Mouse (Mus musculus) Muller cell, postnatal 12 days (primary cell): ENCODE measurements at regions not wholly inside any gene's neighbourhood (a gene's known extent, or its start where the extent isn't known, plus 50 kb on each side); places are given as distances from the start of the nearest gene placed in this dataset.
A peak's percentile ranks its signal among the peaks of the same experiment; 100 is the strongest.
"Not testable (repeated sequence)": the region's sequence is repeated elsewhere in the genome, so short reads cannot be mapped to it uniquely, and the experiment has no call there.

Source experiments
- DNase-seq: peaks from one replicate; pipeline ENCODE4 v3.0.0-alpha.2; 2015; ENCODE audit errors: inconsistent ontology term

DNA sequence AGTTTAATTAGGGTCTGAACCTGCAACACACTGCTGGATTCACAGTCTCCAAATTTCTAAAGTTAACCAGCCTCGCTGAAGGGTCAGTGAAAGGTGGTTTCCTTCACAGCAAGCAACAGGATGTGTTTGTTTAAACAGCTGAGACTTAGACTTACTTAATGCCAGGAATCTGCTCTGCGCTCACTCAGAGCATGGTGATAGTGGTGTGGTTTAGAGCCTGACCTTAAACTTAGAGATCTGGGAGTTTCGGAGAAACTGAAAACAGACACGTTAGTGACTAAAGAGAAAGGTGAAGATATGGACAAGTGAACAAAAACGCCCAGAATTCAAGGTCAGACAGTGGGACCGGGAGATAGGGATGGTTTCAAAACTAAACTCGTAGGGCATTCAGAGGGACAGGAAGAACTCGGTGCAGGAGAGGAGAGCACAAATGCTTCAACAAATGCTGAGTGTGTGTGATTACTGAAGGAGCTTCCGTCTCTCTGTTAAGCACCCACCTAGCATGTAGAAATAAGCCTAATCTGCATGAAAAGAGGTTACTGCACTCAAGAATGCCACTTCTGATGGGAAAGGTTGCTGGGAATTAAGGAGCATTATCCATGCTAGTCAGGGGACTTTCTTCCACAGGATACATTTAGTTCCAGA is 97.2 kb upstream of the Ifngr1 start:
- no peak for DNase-seq

DNA sequence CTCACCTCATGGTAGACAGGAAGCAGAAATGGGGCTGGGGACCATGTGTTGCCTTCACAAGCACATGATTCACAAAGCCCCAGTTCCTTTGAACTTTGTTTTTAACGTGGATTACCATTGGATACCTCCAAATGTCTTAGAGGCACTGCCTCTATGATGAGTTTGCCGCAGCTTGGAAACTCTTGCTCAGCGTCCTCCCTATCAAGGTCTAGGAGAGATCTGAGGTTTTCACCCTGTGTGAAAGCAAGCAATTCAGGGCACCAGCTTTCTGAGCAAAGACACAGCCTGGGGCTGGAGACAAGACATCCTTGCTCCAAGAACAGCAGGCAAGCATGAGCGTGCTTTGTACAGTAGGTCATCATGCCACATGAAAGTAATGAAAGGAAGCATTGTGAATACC is 93.6 kb upstream of the Ifngr1 start:
- DNase-seq, result no peak

- no peak for DNase-seq
Measured at GRCm38 (mm10) chr10:19502874-19503273, 88.9 kb upstream of the Ifngr1 start.

DNA sequence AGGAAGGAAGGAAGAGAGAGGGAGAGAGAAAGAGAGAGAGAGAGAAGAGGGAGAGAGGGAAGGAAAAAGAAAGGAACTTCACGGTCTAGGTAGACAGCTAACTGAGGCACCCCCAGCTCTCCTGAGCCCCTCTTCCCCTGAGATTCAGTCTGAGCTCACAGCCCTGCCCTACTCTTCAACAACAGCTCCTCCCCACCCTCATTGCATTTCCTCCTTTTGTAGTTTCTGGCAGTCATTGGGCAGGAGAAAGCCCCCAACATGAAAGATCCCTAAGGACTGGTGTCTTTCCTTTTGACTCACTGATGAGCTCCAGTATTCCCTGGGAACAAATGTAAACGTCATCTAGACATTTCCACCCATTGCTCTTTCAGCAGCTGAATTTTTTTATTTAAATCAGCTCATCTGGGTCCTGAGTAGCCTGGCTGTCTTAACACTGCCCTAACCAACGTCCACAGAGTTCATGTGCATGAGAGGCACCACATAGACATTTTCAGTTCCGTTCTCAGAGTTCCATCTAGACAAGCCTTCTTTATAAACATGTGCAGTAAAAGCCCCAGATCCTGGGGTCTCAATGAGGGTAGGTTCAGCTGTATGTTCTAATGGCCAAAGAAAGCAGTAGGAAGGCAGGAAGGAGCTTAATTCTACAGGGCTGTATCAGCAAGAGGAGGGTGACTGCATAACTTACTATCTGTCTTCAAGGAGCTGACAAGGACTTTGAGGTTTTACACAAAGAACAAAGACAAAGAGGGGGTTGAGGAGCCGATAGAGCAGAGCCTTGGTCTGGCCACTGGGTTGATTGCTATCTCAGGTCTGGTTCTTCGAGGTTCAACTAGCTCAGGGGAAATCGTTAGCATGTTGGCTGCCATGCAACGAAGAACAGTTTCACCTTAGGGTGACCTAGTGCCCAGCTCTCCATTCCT is 87.6 kb upstream of the Ifngr1 start:
- no peak for DNase-seq

GRCm38 (mm10) chr10:19505174-19505573 is 86.6 kb upstream of the Ifngr1 start:
- DNase-seq, result no peak

DNA sequence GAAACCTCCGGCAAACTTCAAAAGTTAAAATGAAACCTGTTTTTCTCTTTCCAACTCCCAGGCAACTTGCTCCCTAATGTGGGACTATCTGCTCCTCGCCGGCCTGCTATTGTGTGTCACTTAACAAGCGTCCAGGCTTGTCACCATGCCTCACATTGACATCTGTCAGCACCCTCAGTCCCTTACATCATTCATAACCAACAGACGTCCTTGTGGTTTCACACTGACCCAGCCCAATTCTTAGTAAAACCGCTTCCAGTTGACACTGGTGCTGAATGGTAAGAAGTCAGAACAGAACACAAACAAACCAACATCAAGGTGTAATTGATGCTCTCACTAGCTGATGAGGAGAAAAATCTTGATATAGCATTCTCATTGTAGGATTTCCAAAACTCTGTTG is 85.8 kb upstream of the Ifngr1 start:
- no peak for DNase-seq

DNA sequence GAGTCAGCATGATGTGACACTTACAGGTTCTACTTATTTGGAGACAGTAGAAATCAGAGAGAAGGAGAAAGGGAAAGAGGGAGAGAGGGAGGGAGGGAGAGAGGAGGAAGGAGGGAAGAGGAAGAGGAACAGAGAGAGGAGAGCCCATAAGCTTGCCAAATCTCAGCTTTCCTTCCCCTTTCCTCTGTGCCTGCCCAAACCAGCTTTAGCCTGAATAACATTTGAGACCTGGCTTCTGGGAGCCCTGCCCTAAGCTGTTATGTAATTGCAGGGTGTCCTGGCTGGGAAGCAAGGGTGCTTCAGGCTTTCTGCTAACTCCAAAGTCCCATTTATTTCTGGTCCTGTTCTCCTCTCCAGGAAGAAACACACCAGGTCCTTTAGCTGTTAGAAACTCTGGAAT is 85.3 kb upstream of the Ifngr1 start:
- no peak for DNase-seq

GRCm38 (mm10) chr10:19508221-19508745 is 83.5 kb upstream of the Ifngr1 start:
- DNase-seq, result no peak

- DNase-seq, result no peak
Measured at GRCm38 (mm10) chr10:19510047-19510446, 81.7 kb upstream of the Ifngr1 start.

DNA sequence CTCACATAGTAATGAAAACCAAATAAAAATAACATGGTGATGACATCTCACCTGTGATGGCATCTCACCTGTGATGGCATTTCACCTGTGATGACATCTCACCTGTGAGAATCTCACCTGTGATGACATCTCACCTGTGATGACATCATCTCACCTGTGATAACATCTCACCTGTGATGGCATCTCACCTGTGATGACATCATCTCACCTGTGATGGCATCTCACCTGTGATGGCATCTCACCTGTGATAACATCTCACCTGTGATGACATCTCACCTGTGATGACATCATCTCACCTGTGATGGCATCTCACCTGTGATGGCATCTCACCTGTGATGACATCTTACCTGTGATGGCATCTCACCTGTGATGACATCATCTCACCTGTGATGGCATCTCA is 77.4 kb upstream of the Ifngr1 start:
- DNase-seq, result not testable (repeated sequence)

GRCm38 (mm10) chr10:19514837-19515236 is 76.9 kb upstream of the Ifngr1 start:
- DNase-seq, result no peak

DNA sequence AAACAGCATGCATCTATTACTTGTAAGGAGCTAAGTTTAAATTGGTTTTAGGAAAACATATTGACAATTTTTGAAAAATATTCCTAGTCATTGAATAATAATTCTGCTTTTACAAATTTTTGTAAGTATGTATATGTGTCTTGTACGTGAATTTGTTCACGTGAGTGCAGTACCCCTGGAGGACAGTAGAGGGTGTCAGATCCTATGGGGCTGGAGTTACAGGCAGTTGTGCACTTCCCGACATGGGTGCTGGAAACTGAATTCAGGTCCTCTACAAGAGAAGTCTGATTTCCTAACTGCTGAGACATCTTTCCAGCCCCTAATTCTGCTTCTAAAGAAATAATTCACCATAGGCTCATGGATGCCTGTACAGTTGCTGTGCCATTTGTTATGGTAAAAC is 75.7 kb upstream of the Ifngr1 start:
- no peak for DNase-seq

GRCm38 (mm10) chr10:19517093-19517492 is 74.7 kb upstream of the Ifngr1 start:
- DNase-seq, result no peak

GRCm38 (mm10) chr10:19518763-19519162 is 73.0 kb upstream of the Ifngr1 start:
- peak; percentile 31 for DNase-seq

DNA sequence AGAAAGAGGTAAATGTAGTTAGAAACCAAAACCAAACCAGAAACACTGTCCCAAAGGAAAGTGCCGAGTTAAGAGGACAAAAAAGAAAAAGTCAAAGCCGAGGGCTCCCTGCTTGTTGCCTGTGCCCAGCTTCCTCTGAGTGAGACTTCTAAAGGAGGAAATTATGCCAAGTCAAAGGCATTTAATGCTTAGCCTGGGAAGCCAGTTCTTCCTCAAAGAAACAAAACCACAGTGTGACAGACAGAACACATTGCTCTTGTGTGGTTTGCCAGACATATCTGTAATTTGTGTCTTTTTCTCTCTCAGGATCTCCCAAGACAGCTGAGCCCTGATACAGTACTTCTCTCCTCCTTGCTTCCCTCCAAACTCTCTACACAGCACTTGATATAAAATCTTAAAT is 69.6 kb upstream of the Ifngr1 start:
- DNase-seq, result peak; percentile 17

DNA sequence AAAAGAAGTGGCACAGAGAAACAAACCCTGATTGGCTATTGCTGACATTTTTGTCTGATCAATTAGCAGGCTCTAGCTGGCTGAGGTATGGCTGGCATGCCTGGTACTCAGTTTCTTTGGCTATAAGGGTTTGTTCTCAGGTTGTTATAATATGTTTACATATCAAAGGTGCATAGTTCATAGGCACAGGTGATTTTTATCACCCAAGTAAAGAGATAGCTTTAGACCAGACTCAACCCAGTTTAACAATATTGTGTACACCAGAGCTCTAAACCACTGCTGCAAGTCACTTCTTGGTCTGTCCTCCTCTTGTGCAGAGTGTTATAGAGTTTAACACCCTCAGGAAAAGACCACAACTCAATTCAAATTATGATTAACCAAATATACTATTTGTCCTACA is 65.8 kb upstream of the Ifngr1 start:
- no peak for DNase-seq

GRCm38 (mm10) chr10:19526353-19526752 is 65.4 kb upstream of the Ifngr1 start:
- peak; percentile 58 for DNase-seq

DNA sequence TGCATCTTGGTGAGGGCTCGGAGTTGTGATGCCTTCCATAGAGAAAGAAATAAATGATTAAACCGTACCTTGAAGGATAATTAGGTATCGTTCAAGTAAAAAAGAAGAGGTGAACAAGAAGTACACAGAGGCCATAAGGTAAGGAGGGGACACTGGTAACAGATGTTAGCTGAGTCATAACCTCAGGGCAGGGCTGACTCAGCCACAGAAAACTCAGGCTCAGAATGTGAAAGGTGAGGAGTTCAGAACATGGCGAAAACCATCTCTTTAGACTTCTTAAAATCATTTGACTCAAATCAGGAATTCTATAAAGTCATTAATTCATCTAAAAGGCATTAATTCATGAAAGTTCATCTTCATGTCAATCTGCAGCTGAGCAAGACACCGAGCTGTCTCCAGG is 62.1 kb upstream of the Ifngr1 start:
- no peak for DNase-seq

DNA sequence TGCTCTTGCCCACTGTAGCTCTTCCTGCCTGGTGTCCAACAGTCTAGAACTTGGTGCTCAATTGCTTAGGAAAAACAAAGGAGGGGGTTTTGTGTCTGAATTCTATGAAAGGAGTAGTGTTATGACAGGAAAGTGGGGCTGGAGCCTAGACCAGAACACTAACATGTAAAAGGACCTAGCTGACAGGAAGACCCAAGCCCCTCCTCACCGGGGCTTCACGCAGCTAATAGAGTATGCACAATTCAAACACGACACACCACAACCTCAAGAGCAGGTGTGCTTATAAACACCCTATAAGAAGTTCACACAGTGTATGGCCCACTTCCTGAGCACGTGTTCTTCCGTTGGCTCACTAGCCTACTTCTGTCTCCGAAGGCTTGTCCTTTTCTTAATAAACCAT is 61.7 kb upstream of the Ifngr1 start:
- no peak for DNase-seq

GRCm38 (mm10) chr10:19531452-19531851 is 60.3 kb upstream of the Ifngr1 start:
- no peak for DNase-seq

DNA sequence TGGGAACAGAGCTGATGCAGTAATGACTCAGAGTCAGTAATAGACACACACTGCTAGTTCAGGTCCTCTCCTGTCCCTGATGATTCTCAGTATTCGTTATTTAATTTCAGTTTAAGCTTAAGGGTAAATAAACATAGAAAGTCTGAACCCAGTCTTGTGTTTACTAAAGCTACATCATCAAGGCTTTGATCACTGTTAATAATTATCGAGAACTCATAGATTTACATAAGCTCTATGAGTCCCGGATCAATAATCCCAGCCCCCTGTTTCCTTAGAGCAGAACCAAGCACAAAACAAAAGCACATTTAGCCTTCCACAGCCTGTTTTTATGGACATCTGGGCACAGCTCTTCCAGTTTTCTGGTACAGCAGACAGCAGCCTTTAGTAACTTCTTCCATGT is 59.0 kb upstream of the Ifngr1 start:
- DNase-seq, result no peak

DNA sequence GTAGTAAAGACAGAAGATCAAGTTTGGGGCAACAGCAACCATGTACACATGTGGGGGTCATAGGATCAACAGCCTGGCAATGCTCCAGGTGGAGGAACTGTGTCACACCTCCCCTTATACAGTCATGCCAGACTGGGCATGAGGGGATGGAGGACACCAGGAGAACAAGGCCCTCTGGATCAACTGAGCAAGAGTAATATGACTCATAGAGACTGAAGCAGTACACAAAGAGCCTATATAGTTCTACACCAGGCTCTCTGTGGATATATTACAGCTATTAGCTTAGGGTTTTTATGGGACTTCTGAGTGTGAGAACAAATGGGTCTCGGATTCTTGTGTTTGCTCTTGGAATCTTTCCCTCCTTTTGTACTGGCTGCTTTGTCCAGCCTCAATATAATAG is 57.9 kb upstream of the Ifngr1 start:
- no peak for DNase-seq
